Mouse (Mus musculus) ES-Bruce4 (cell line): ENCODE data around the gene Atg16l2. TPM values are rescaled to one million over a fixed set of nuclear protein-coding genes. Genes with fewer than 3 reads are reported as not detected.

ENCODE experiments used
- H3K27ac ChIP-seq: 2 replicates; pipeline ENCODE4 v1.5.1; 2012; ENCODE audit warnings: low read length, inconsistent platforms; ENCODE audit not compliant: insufficient read depth
- H3K27me3 ChIP-seq: 2 replicates; pipeline ENCODE4 v1.6.1; 2012; ENCODE audit warnings: mild to moderate bottlenecking, low read length, inconsistent platforms; ENCODE audit not compliant: control insufficient read depth, poor library complexity, insufficient read depth, severe bottlenecking
- H3K36me3 ChIP-seq: 2 replicates; pipeline ENCODE4 v1.6.1; 2012; ENCODE audit warnings: inconsistent platforms, mild to moderate bottlenecking, low read length, moderate library complexity; ENCODE audit not compliant: control insufficient read depth, poor library complexity, insufficient read depth, severe bottlenecking
- H3K4me1 ChIP-seq: one replicate; pipeline ENCODE4 v1.8.1; 2011; ENCODE audit warnings: low read length; ENCODE audit not compliant: control insufficient read depth, insufficient read depth
- H3K4me3 ChIP-seq: 2 replicates; pipeline ENCODE4 v1.5.1; 2011; ENCODE audit warnings: low read depth, mild to moderate bottlenecking, low read length
- H3K9ac ChIP-seq: 2 replicates; pipeline ENCODE4 v1.6.1; 2012; ENCODE audit warnings: low read depth, mild to moderate bottlenecking, inconsistent platforms; ENCODE audit not compliant: poor library complexity, severe bottlenecking
- H3K9me3 ChIP-seq: replicated peaks from 2 replicates; pipeline ENCODE4 v1.6.1; 2012; ENCODE audit warnings: mild to moderate bottlenecking, low read length, inconsistent platforms; ENCODE audit not compliant: control insufficient read depth, poor library complexity, insufficient read depth, severe bottlenecking
- CTCF ChIP-seq: IDR thresholded peaks from one replicate; pipeline ENCODE4 v1.8.1; 2011; ENCODE audit warnings: low read depth, low read length
- EP300 ChIP-seq: IDR thresholded peaks from 2 replicates; pipeline ENCODE4 v1.6.1; 2011; ENCODE audit warnings: low read depth, low read length; ENCODE audit not compliant: insufficient read depth
- POLR2A ChIP-seq: IDR thresholded peaks from one replicate; pipeline ENCODE4 v1.8.1; 2011; ENCODE audit warnings: low read length; ENCODE audit not compliant: insufficient read depth
- polyA plus RNA-seq: library from polyadenylated mRNA; stranded (reverse); fragments of >200 nt; gene quantifications from 2 replicates; pipeline ENCODE4 v1.2.4, GENCODE M21; 2011; ENCODE audit warnings: low read depth; ENCODE audit not compliant: missing spikeins, insufficient read depth, insufficient read length

Atg16l2 gene
- polyA plus RNA-seq, 1 experiment = 23.4 TPM

DNA sequence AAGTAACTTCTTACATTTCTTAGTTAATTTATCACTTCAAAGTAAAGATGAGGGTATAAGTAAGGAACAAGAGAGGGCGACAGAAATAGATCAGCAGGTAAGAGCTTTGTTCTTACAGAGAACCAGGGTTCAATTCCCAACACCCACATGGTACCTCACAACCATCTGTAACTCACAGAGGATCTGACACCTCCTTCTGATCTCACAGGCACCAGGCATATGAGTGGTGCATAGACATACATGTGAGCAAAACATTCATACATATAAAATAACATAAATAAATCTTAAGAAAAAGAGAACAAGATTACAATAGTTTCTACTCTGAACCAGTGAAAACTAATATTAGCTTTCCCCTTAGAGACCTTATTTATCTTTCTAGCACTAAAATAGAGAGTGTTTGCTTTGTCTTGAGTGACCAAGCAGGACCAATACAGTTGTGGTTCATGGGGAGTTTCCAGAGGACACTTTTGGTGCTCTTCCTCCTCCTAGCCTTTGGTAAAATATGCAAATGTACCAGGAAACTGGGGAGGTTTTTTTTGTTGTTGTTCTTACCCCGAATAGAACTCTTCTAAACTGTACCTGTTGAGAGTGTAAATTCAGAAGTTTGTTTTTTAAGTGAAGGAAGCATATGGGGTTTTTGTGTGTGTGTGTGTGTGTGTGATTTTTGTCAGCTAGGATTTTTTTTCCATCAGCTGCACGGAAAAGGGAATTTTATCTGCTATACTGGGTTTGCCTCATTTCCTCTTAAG is 88.4 kb downstream of the Atg16l2 start:
- H3K27ac ChIP-seq = no peak overlapping the region
- no peaks in the 10 kb centered on the region for H3K27me3 ChIP-seq
- H3K4me1 ChIP-seq = no peaks in the 10 kb centered on the region
- no peak overlapping the region for H3K4me3 ChIP-seq
- no peak overlapping the region for H3K9ac ChIP-seq
- H3K9me3 ChIP-seq = no peaks in the 10 kb centered on the region
- no peak for TF ChIP-seq CTCF
- no peak for TF ChIP-seq EP300
- TF ChIP-seq POLR2A = no peak
- no peaks in the 10 kb centered on the region for H3K36me3 ChIP-seq

Other genes starting within 250 kb of the Atg16l2 start
- gene Fchsd2, start 209.4 kb downstream of the Atg16l2 start, polyA plus RNA-seq = 24.3 and 24.9 TPM in 2 replicates
- 54.3 and 58.2 TPM in 2 replicates for gene Stard10, start 14.8 kb upstream of the Atg16l2 start, polyA plus RNA-seq
- gene Arap1, start 45.8 kb upstream of the Atg16l2 start, polyA plus RNA-seq = 28.2 and 31.5 TPM in 2 replicates
- gene Gm45837, start 108.6 kb upstream of the Atg16l2 start, polyA plus RNA-seq = 1.7 TPM in 1 of 2 replicates, not detected in the other
- 2.9 TPM in 1 of 2 replicates, not detected in the other for gene Pde2a, start 119.4 kb upstream of the Atg16l2 start, polyA plus RNA-seq